Mouse (Mus musculus) kidney, embryonic 16.5 days (tissue): ENCODE results near the gene Ccdc113. TPM values are rescaled to one million over a fixed set of nuclear protein-coding genes. Genes with fewer than 3 reads are reported as not detected.

Experiments
- ATAC-seq: fragments of 200-750 bp; cut with Nextera tagmentation; 2 replicates; pipeline ENCODE4 v1.8.0; 2017; ENCODE audit warnings: moderate TSS enrichment; ENCODE audit not compliant: low FRiP score, low TSS enrichment
- H3K27ac ChIP-seq: fragments of 300-500 bp; sonication (generic); 2 replicates; pipeline ENCODE4 v1.5.1; 2014; ENCODE audit warnings: low read length
- H3K27me3 ChIP-seq: fragments of 300-500 bp; sonication (generic); 2 replicates; pipeline ENCODE4 v1.6.1; 2014; ENCODE audit warnings: low read length, control low read depth, mixed read lengths; ENCODE audit not compliant: insufficient read depth
- H3K36me3 ChIP-seq: fragments of 300-500 bp; sonication (generic); 2 replicates; pipeline ENCODE4 v1.6.1; 2014; ENCODE audit warnings: low read length, control low read depth, mixed read lengths; ENCODE audit not compliant: insufficient read depth
- H3K4me1 ChIP-seq: fragments of 300-500 bp; sonication (generic); 2 replicates; pipeline ENCODE4 v1.6.1; 2014; ENCODE audit warnings: low read length, control low read depth, mixed read lengths; ENCODE audit not compliant: insufficient read depth
- H3K4me2 ChIP-seq: fragments of 300-500 bp; sonication (generic); replicated peaks from 2 replicates; pipeline ENCODE4 v1.6.1; 2014; ENCODE audit warnings: low read depth, low read length
- H3K4me3 ChIP-seq: fragments of 300-500 bp; sonication (generic); 2 replicates; pipeline ENCODE4 v1.5.1; 2014; ENCODE audit warnings: mild to moderate bottlenecking, low read length
- H3K9ac ChIP-seq: fragments of 300-500 bp; sonication (generic); replicated peaks from 2 replicates; pipeline ENCODE4 v1.6.1; 2014; ENCODE audit warnings: low read length
- H3K9me3 ChIP-seq: fragments of 300-500 bp; sonication (generic); 2 replicates; pipeline ENCODE4 v1.6.1; 2016; ENCODE audit warnings: low read length, control low read depth
- WGBS: fragments of 180-500 bp; shearing (Covaris S2); extraction: QIAGEN DNeasy Blood & Tissue Kit; methylation state at CpG from one replicate; pipeline ENCODE4 v1.1.7; 2014; 5-methylcytosine and 5-hydroxymethylcytosine counted together
- polyA plus RNA-seq: library from polyadenylated mRNA; unstranded; fragments of >200 nt; fragmentation: Nextera tagmentation; extraction: Ambion mirVana; gene quantifications from 2 replicates; pipeline ENCODE4 v1.2.1, GENCODE M21; 2015

Ccdc113 gene
- 1.2 TPM in 2 replicates for polyA plus RNA-seq

DNA sequence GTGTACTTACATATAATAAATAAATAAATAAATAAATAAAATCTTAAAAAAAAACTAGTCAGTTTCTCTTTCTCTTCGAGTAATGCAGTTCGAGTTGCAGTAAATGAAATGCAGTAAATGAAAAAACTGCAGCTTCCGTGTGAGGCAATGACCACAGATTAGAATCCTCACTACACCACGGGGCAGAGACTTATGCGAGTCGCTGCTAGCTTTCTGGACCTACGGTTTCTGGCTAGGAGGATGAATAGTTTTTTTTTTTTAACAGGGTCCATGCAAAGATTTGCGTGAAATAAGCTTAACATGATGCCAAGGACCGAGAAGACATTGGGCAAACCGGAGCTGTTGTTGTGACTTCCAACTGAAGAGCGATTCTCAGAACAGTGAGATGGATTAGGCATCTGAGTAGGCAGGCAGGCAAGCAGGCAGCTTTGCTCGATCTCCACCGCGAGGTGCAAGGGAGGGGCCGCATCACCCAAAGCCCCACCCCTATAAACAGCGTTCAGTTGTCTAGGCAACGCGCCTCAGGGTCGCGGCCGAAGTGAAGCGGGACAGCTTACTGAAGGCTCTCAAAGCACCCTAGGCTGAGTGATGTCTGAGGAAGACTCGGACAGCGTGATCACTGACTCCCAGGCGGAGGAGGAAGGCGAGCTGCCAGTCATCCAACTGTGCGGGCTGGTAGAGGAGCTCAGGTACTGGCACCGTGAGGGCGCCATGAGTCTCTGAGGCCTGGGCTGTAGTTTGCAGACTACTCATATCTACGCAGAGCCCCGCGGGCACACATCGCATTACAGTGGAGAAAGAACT lies at the start of gene Ccdc113:
Gene Ccdc113 (plus strand): TSS at position 502 of the 804 bp plus-strand sequence.
- no peaks in the 10 kb centered on the region for H3K27me3 ChIP-seq
- H3K9me3 ChIP-seq, result no peaks in the 10 kb centered on the region
- H3K9ac ChIP-seq, result peak within 1 kb of the TSS; percentile 57

DNA sequence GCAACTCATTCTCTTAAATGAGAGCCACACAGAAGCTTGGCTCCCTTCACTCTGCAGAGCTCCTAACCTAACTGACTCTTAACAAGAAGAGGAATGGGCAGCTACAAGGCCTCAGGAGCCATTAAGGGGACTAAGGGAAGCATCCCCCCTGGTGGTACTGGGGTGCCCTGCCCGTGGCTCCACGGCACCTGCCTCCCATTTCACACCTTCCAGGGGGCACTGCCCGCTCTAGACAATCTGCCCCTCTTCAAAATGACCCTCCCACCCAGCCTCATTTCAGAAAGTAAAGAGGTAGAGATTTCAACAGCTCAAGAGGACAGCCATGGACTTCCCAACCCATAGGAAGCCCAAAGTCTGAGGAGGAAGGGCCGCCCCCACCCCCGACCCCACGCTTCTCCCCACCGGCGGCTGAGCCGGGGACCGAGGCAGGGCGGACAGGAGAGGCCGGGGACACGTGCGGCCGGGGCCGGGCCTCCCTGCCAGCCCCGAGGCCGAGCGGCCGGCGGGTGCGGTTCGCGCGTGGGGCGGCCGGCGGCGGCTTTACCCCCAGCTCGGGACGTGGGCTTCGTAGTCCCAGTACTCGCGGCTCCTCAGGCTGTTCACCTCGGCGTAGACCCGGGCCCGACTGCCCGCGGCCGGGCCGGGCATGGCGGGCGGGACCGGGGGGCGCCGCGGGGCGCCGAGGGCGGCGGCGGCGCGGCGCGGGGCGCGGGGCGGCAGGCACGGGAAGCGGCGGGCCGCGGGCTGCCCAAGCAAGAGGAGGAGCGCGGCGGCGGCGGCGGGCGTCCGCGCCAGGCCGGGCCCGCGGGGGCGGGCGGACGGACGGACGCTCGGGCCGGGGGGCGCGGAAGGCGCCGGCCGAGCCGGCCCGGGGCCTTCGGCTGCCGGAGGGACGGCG lies 45.8 kb upstream of the Ccdc113 start:
- ATAC-seq, result peak; percentile 57
- peaks cover 13% of the 10 kb centered on the region for H3K4me1 ChIP-seq
- no peaks in the 10 kb centered on the region for H3K9me3 ChIP-seq
- no peaks in the 10 kb centered on the region for H3K27me3 ChIP-seq
- peaks cover 26% of the 10 kb centered on the region for H3K36me3 ChIP-seq
- H3K4me2 ChIP-seq, result peak overlapping the region; percentile 73
- H3K9ac ChIP-seq, result peak overlapping the region; percentile 94
- H3K27ac ChIP-seq, result peak overlapping the region; percentile 56; the same call in 1 of the 2 replicates
- H3K4me3 ChIP-seq, result peak overlapping the region; percentile 96
- under 1% methylated on average over 73 of the region's 95 CpGs for WGBS

More for the DNA sequence above, at the start of gene Ccdc113:
- Histone ChIP-seq H3K36me3 (no peaks in the 10 kb centered on the region), H3K4me1 (peaks cover 3% of the 10 kb centered on the region; the same call in 1 of the 2 replicates), H3K27ac (no peak within 1 kb of the TSS), H3K4me3 (peak within 1 kb of the TSS; percentile 51), H3K4me2 (peak within 1 kb of the TSS; percentile 79)
- 7% methylated on average over 33 of the region's 33 CpGs for WGBS
- ATAC-seq, result peak; percentile 90

GRCm38 (mm10) chr8:95488698-95489332 lies 45.1 kb upstream of the Ccdc113 start:
- Histone ChIP-seq H3K27me3 (no peaks in the 10 kb centered on the region), H3K4me3 (peak overlapping the region; percentile 96), H3K4me1 (peaks cover 13% of the 10 kb centered on the region), H3K27ac (peak overlapping the region; percentile 56; the same call in 1 of the 2 replicates), H3K9ac (peak overlapping the region; percentile 94), H3K4me2 (peak overlapping the region; percentile 62), H3K36me3 (peaks cover 20% of the 10 kb centered on the region), H3K9me3 (no peaks in the 10 kb centered on the region)
- ATAC-seq, result peak; percentile 94
- WGBS, result under 1% methylated on average over 29 of the region's 42 CpGs

DNA sequence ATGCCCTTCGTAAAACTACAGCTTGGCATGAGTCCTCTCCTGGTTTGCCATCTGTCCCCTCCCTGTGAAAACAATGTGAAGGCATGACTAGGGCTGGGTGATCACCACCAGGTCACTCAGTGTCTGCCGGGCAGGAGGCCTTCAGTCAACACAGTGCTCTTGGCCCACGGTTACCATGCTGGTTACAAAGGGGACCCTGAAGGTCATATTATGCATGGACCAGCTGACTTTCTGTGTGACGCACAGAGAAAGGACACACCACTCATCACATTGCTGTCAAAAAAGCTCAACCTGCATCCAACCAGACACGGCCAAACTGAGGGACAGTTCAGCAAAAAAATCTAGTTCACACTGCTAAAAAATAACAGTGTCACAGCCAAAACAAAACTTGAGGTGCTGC lies 43.9 kb upstream of the Ccdc113 start, which contains the start of gene Csnk2a2:
Gene Csnk2a2 (minus strand): TSS at position 34 of the 400 bp plus-strand sequence.
- Histone ChIP-seq H3K36me3 (peaks cover 14% of the 10 kb centered on the region), H3K4me1 (peaks cover 13% of the 10 kb centered on the region), H3K4me3 (peak within 1 kb of the TSS; percentile 96), H3K27ac (no peak within 1 kb of the TSS), H3K27me3 (no peaks in the 10 kb centered on the region), H3K9me3 (no peaks in the 10 kb centered on the region), H3K9ac (peak within 1 kb of the TSS; percentile 94), H3K4me2 (peak within 1 kb of the TSS; percentile 62)
- 76% methylated on average over 5 of the region's 5 CpGs for WGBS
- no peak for ATAC-seq

GRCm38 (mm10) chr8:95492057-95492456 lies 41.8 kb upstream of the Ccdc113 start:
- Histone ChIP-seq H3K4me1 (peaks cover 15% of the 10 kb centered on the region), H3K27me3 (no peaks in the 10 kb centered on the region), H3K9me3 (no peaks in the 10 kb centered on the region), H3K9ac (no peak overlapping the region), H3K4me2 (no peak overlapping the region), H3K27ac (no peak overlapping the region), H3K36me3 (no peaks in the 10 kb centered on the region), H3K4me3 (no peak overlapping the region)
- no peak for ATAC-seq
- 58% methylated on average over 4 of the region's 4 CpGs for WGBS

DNA sequence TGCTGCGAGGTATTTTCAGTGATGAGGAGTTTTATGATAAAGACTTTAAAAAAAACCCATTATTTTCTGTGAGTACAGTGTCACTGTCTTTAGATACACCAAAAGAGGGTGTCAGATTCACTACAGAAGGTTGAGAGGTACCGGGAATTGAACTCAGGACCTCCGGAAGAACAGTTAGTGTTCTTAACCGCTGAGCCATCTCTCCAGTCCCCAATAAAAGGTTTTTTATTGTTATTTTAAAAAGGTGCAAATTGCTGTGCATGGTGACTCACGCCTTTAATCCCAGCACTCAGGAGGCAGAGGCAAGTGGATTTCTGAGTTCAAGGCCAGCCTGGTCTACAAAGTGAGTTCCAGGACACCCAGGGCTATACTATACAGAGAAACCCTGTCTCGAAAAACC lies 38.4 kb upstream of the Ccdc113 start:
- H3K27me3 ChIP-seq, result no peaks in the 10 kb centered on the region
- no peak overlapping the region for H3K4me3 ChIP-seq
- no peak for ATAC-seq
- WGBS, result 82% methylated on average over 6 of the region's 6 CpGs
- H3K4me2 ChIP-seq, result no peak overlapping the region
- H3K9ac ChIP-seq, result no peak overlapping the region
- H3K27ac ChIP-seq, result no peak overlapping the region
- no peaks in the 10 kb centered on the region for H3K36me3 ChIP-seq
- peaks cover 8% of the 10 kb centered on the region; the same call in 1 of the 2 replicates for H3K4me1 ChIP-seq
- H3K9me3 ChIP-seq, result no peaks in the 10 kb centered on the region

DNA sequence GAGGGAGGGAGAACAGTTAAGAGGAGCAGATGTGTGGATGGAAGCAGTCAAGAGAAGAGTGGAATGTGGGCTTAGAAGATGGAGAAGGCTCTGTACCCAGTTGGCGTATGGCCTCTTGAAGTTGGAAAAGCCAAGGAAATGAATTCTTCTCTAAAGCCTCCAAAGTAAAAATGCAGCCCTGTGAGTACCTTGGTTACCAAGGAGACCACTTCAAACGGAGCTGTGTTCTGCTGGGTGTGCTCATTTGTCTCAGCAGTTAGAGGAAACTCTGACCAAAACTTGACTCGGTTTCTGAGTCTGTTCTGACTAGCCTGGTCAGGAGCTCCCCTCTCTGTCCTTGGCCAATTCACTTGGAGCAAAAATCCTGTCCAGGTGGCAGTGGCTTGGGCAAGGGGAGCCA lies 37.5 kb upstream of the Ccdc113 start:
- H3K9me3 ChIP-seq, result no peaks in the 10 kb centered on the region

DNA sequence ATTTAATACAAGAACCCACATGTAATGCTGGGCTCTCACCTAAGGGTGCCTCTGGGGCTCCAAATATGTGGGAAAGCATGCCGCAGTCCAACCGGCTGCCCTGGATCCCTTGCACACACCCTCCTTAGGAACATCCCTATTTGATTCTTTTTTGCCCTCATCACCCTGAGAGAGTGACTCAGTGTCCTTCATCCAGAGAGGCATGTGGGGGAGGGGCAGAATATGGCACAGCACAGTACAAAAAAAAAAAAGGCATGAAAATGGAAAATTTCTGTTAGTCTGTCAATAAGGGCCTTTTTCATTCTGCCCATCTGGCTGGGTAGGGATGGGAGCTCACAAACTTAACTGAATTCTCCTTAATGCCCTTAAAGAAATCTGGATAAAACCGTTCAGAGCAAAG lies 36.1 kb upstream of the Ccdc113 start:
- no peak for ATAC-seq
- Histone ChIP-seq H3K36me3 (no peaks in the 10 kb centered on the region), H3K4me2 (no peak overlapping the region), H3K9ac (no peak overlapping the region), H3K27me3 (no peaks in the 10 kb centered on the region), H3K27ac (peak overlapping the region; percentile 51; the same call in 1 of the 2 replicates), H3K4me1 (peaks cover 8% of the 10 kb centered on the region; the same call in 1 of the 2 replicates), H3K4me3 (no peak overlapping the region), H3K9me3 (no peaks in the 10 kb centered on the region)
- 80% methylated on average over 3 of the region's 3 CpGs for whole genome bisulfite sequencing

More for the DNA sequence above, 37.5 kb upstream of the Ccdc113 start:
- Histone ChIP-seq H3K27me3 (no peaks in the 10 kb centered on the region), H3K4me1 (peaks cover 8% of the 10 kb centered on the region; the same call in 1 of the 2 replicates), H3K4me3 (no peak overlapping the region), H3K9ac (no peak overlapping the region), H3K27ac (peak overlapping the region; percentile 51; the same call in 1 of the 2 replicates), H3K36me3 (no peaks in the 10 kb centered on the region), H3K4me2 (no peak overlapping the region)
- ATAC-seq, result no peak
- WGBS, result 44% methylated on average over 3 of the region's 3 CpGs
